Mouse (Mus musculus): Measurements from ENCODE around the gene Gm5134. TPM values are rescaled to one million over a fixed set of nuclear protein-coding genes. Genes with fewer than 3 reads are reported as not detected.
A peak's percentile ranks its signal among the peaks of the same experiment; 100 is the strongest.
"Not testable (repeated sequence)": the region's sequence is repeated elsewhere in the genome, so short reads cannot be mapped to it uniquely, and the experiment has no call there.

The Gm5134 gene
- polyA plus RNA-seq, 1 experiment, result 0.19 TPM

DNA sequence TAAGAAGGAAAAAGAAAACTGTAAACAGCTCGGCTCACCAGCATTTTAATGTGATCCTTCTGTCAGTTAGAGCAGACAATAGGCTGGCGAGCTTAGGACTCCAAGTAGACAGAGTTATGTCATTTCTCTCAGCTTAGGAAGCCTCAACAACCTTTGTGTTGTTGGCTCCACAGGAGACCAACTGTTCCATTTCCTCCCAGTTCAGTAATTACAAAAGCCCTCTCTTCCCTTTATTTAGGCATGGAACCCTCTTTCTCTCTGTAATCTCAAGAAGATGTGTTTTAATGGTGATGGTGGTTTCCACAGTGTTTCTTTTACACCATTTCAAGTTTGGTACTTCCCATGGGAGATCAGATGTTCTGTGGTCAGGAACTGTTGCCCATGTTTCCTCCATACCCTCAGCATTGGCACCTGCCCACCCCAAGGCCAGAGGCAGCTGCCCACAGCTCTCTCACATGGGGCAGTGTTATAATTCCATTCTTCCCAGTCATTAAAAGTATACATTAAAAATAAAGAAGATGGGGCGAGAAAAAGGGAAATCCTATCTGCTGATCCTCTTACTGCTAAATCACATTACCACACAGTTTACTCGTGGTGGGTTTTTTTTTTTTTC, 36.2 kb downstream of the Gm5134 start:
- no peak for DNase-seq (ENCODE audit: low read depth, low spot score)
- 69% methylated on average over 4 of the region's 4 CpGs for WGBS

DNA sequence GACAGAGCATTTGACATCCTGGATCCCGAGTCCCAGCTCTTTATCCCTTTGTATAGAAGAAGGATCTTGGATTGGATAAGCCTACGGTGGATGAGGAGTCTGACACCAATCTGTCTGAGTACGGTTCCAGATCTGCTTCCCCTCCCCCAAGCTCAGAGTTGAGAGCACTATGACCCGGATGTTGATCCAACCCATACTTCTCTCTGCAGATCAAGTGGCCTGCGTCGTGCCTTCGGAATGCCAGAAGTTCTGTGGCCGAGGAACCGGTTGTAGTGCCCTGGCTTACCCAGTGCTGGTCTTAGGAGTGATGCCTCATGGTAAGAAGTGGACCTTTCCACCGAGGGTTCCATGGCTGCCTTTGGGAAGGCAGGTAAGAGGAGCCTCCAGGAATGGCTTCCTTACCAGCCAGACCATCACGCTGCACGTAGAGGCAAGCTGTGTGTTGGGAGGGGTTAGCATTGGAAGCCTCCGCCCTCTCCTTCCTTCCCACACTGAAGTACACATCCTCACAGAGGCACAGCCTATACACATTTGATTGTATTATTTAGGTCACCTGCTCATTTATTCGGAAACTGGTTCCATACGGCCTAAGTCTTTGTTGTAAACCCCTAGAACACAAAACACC, 39.4 kb downstream of the Gm5134 start:
- WGBS, result 83% methylated on average over 15 of the region's 15 CpGs
- DNase-seq (ENCODE audit: low read depth, low spot score), result no peak

DNA sequence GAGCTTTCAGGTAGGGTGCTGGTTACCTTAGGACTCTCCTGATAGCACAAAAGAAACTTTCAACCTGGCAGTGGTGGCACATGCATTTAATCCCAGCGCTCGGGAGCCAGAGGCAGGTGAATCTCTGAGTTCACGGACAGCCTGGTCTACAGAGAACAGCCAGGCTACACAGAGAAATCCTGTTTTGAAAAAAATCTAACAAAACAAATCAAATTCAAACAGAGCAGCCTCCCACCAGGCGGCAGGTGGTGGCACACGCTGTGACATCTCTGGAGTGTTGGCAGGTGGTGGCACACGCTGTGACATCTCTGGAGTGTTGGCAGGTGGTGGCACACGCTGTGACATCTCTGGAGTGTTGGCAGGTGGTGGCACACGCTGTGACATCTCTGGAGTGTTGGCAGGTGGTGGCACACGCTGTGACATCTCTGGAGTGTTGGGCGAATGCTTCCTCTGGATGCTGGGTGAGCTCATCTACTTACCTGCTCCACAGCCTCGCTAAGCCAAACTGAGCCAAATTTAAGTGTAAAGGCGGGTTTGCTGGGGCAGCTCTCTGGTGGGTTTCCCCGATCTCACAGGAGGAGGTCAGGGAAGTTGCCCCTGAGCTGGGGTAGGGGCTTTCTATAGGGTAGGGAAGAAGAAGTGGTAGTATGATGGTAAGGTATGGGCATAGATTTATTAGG, 40.4 kb downstream of the Gm5134 start:
- WGBS, result 79% methylated on average over 13 of the region's 13 CpGs
- DNase-seq (ENCODE audit: low read depth, low spot score), result not testable (repeated sequence)

DNA sequence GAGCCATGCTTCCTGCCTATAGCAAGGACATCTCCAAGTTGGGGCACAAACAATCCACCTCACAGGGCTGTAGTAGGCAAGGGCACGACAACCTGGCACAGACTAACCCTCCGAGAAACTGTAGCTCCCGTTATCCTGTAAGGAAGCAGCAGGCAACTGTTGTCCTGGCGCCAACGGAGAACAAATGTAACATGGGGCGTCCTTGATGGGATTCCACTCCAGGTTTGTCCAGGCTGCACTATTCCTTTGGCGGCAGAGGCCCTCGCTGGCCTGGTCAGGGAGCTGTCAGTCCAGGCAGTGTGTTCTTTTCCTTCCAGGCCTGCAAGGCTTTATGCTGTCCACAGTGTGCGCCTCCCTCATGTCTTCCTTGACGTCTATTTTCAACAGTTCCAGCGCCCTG, 41.1 kb downstream of the Gm5134 start:
- WGBS, result 80% methylated on average over 11 of the region's 11 CpGs
- no peak for DNase-seq (ENCODE audit: low read depth, low spot score)

DNA sequence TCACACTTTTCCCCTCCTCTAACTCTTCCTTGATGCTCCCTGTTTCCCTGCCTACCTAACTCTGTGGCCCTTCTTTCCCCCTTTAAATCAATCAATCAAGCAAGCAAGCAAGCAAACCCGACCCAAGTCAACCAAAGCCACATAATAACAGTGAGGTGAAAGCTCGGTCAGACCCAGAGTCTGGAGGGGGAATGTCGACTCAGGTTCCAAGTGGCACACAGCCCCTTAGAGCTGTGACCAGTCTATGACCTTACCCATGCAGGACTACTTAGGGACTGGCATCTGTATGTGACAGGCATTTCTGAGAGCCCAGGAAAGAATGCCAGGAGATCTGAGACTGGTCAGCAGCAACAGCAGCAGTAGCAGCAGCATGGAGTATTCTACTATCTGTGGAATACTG, 42.0 kb downstream of the Gm5134 start:
- WGBS, result 28% methylated on average over 3 of the region's 3 CpGs

DNA sequence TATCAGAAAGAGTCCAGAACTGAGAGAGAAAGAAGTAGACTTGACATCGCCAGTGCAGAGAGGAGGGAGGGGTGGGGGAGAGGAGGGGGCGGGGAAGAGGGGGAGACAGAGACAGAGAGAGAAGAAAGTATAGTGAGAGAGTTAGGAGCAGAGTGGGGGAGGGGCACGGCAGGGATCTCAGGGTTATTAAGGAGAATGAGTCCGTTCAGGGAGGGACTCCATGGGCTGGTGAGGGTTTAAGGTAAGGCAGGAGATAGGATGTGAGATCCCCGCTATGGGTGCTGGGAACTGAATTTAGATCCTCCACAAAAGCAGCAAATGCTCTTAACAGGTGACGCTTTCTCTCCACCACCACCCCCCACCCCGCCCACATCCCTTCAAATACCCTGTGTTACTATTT, 46.8 kb downstream of the Gm5134 start:
- WGBS, result 51% methylated on average over 7 of the region's 7 CpGs
- no peak for DNase-seq (ENCODE audit: low read depth, low spot score)

More for the DNA sequence above, 42.0 kb downstream of the Gm5134 start:
- no peak for DNase-seq (ENCODE audit: low read depth, low spot score)

DNA sequence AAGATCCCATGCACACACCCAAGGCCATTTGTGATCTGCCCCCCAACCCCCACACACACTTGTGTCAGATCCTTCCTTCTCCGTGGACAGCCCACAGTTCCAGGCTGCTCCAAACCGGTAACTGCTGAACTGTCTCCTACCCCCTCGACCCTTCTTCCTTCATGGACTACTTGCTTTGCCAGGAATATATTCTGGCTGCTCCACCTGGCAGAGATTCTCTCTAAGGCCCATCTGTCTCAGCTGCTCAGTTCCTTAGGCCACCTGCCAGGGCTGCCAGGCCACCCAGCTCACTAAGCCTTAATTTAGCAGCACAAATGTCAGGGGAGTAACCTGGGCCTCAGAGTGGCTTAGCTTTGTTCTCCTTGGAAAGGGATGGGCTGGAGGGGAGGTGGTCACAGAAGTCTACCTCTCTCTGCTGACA, 47.8 kb downstream of the Gm5134 start:
- WGBS, result 39% methylated on average over 3 of the region's 3 CpGs
- no peak for DNase-seq (ENCODE audit: low read depth, low spot score)

DNA sequence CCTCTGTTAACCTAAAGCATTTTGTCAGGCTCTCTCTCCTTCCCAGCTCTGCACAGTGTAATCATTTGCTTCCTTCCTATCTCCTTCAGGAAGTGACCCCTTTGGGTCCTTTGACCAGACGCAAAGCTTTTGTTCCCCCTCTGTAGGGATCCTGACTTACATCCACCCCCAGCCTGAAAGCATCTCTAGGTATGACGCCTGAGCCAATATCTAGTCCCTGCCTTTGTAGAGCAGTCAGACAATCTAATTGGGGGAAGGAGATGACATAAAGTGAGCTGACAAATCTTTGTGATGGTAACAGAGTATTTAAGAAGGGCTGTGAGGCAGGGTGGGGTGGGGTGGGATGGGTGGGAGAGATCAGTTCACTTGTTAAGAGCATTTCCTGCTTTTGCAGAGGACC, 48.3 kb downstream of the Gm5134 start:
- 73% methylated on average over 2 of the region's 2 CpGs for WGBS
- no peak for DNase-seq (ENCODE audit: low read depth, low spot score)

DNA sequence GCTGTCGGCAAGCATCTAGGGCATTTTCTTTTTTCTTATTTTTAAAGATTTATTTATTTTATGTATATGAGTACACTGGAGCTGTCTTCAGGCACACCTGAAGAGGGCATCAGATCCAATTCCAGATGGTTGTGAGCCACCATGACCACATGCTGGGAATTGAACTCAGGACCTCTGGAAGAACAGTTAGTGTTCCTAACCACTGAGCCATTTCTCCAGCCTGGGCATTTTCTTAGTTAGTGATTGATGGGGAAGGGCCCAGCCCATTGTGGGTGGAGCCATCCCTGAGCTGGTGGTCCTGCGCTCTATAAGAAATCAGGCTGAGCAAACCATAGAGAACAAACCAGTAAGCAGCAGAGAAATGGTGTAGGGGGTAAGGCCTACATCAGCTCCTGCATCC, 48.9 kb downstream of the Gm5134 start:
- WGBS, result 97% methylated on average over 2 of the region's 2 CpGs
- DNase-seq (ENCODE audit: low read depth, low spot score), result no peak

DNA sequence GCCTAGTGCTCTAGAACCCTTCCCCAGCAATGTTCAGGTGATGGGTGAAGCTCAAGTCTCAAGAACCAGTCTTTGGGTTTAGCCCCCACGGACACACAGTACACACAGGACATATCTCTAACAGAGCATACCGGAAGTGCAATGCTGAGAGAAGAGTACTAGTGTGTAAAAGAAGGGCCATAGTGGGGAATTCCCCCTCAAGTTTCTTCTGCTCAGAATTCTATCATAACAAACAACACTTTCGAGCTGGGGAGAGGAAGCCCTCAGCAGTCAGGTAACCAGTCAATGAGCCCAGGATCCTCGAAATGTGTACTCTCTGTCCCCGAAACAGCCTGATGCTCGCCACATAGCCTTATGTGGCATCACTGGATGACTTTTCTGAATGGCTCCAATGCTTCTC, 52.1 kb downstream of the Gm5134 start:
- DNase-seq (ENCODE audit: low read depth, low spot score), result no peak
- WGBS, result 85% methylated on average over 6 of the region's 6 CpGs

DNA sequence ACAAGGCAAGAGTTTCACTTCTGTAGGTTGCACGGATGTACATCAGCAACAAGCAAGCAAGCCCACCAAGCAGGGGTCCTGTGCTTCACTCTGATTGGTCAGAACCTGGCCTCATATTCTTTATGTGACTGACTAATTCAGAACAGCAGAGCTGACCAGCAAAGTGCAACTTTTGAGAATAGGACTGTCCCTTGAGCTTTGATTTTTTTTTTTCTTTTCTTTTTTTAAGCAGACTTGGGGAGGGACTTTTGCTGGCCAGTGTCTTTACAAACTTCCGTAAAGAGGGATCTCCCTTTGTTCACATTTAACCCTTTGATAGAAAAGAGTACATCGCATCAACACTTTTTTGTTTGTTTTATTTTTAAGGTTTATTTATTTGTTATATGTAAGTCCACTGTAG, 55.5 kb downstream of the Gm5134 start:
- WGBS, result 81% methylated on average over 3 of the region's 3 CpGs
- DNase-seq (ENCODE audit: low read depth, low spot score), result no peak

DNA sequence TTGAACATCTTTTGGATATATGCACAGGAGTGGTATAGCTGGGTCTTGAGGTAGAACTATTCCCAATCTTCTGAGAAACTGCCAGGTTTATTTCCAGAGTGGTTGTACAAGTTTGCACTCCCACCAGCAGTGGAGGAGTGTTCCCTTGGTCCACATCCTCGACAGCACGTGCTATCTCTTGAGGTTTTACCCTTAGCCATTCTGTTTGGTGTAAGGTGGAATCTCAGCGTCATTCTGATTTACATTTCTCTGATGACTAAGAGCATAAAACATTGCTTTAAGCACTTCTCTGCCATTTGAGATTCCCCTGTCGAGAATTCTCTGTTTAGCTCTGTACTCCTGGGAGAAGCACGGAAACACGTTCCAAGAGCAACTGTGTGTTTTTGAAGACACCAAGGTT, 58.6 kb downstream of the Gm5134 start:
- WGBS, result 66% methylated on average over 6 of the region's 6 CpGs
- no peak for DNase-seq (ENCODE audit: low read depth, low spot score)

DNA sequence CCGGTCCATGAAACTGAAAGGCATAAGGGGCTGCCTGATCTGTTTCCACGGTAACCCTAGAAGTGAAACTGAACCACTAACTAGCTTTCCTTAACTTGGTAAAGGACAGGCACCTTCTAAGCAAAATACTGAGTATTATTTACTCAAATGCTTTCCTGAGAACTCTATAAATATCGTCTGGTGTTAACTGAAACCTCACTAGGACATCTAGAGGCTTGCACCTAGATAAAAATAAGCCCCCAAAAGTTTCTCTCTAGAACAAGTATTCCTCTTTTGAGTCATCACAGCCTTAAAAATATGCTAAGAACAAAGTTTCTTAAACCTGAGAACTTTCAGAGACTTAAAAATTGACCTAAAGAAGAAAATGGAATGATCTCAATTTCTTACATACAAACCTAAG, 62.6 kb downstream of the Gm5134 start:
- WGBS, result 86% methylated on average over 3 of the region's 3 CpGs
- no peak for DNase-seq (ENCODE audit: low read depth, low spot score)

DNA sequence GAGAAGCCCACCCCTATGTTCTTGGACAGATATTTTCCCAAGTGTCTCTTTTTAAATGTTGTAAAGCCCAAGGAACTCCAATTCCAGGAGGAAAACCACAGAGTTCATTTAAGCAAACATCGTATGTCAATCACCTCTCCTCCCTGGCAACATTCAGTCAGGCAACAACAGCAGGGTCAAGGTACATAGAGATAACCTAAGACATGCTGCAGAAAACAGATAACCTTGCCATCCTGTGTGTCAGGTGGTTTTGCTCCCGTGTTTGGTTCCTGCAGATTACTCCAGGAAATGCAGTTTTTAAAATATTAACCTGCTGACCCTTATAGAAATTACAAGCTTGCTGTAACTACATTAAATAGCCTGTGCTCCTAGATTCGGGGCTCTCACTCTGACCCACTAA, 67.4 kb downstream of the Gm5134 start:
- peak; percentile 27 for DNase-seq (ENCODE audit: low read depth, low spot score)
- WGBS, result 22% methylated on average over 3 of the region's 3 CpGs

DNA sequence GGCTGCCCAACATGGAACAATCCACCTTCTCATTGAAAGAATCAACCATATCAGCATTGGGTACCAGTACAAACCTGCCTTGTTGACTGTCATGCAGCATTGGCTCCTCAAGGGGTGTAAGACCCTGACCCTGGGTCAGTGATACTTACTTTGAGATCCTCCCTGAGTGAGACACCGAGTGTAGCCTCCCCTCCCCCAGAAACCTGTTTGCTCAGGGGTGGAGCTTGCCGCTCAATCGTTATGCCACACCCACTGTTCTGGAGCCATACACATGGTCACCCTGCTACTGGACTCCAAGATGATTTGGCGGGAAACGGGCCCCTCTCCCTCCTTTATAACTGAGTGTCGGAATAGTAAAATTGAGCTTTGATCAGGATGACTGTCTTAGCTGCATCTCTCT, 69.6 kb downstream of the Gm5134 start:
- DNase-seq (ENCODE audit: low read depth, low spot score), result no peak

DNA sequence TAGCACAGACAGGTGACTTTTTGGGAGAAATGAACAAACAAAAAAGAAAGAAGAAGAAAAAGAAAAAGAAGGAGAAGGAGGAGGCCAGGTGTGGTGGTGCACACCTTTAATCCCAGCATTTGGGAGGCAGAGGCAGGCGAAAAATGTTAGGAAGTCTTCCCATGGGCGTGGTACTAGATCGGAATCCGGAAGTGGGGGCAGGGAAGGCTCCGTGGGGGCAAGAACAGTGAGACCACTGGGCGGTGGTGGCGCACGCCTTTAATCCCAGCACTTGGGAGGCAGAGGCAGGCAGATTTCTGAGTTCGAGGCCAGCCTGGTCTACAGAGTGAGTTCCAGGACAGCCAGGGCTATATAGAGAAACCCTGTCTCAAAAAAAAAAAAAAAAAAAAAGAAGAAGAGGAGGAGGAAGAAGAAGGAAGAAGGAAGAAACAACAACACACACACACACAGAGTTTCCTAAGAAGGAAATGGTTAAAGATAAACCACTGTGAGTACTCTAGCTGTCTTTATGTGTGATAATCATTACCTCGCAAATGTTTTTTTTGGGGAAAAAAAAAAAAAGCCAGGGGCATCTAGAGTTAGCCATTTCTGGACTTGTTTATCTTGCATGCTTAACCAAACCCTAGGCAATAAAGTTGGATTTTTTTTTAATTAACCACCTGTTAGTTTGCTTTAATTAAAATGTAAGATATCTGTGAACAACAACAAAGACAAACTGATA, 71.3 kb downstream of the Gm5134 start:
- 90% methylated on average over 10 of the region's 10 CpGs for WGBS
- no peak for DNase-seq (ENCODE audit: low read depth, low spot score)

More for the DNA sequence above, 69.6 kb downstream of the Gm5134 start:
- WGBS, result 89% methylated on average over 6 of the region's 6 CpGs

DNA sequence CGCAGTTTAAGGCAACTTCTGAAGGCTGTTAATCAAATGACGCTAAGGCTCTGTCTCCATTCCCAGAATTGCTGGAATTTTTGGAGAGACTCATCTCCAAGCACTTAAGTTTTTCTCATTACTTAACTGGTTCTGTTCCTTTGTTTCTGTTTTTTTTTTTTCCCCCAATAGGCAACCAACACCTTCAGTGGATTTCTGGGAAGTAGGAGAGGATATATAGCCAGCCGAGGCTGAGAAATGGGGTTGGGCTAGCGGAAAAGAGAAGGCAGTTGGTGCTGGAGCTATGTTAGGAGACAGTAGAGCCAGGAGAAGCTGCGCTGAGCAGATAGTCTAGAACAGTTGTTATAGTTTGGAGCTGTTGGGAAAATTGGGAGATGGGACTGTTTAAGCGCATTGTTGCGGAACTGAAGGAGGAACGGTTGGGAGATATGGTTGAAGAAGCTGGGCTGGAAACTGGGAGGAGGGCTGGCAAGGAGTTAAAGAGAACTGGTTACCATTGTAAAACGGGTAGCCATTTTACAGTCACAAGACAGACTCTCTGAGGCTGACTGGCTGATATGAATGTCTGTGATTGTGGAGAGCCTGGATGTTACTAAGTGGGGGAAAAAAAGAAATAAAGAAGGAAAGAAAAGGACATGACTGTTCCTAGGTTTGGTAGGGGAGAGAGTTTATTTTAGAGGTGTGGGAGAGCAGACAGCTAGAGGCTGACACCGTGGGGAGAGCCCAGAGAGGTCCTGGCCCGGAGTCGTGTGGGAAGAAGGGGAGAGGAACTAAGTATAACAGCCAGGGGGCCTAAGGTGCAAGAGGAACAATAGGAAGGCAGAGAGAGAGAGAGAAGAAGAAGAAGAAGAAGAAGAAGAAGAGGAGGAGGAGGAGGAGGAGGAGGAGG, 73.1 kb downstream of the Gm5134 start:
- WGBS, result 70% methylated on average over 12 of the region's 12 CpGs
- no peak for DNase-seq (ENCODE audit: low read depth, low spot score)

DNA sequence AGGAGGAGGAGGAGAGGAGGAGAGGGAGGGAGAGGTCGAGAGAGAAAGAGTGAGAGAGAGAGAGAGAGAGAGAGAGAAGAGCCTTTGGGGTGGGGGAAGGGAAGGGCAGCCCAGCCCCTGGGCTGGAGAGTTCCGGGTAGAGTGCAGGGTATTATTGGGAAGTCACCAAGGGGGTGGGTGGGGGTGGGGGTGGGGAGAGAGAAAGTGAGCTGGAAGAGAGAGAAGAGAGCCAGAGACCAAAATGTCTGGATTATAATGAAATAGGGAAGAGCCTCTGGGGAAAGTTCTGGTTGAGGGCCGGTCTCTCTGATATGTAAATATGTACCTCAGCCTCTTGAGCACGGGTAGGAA, 73.7 kb downstream of the Gm5134 start:
- 19% methylated on average over 4 of the region's 4 CpGs for WGBS
- no peak for DNase-seq (ENCODE audit: low read depth, low spot score)

DNA sequence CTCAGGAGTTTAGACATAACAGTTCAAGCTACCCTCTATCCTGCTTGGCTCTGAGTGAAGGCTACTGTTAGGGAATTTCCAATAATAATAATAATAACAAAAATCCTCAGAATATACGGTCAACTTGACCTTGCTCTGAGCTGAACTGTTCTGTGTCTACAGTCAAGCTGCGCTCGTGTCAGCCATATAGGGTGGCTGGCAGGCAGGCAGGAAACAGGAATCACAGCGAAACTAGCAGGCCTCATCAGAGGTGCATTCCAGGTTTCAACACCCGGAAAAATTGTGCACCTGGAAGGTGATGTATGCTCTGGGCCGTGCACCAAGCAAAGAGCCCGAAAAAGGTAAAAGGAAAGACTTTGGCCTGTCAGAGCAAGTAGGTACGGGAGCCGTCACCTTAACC, 74.1 kb downstream of the Gm5134 start:
- DNase-seq (ENCODE audit: low read depth, low spot score), result no peak
- WGBS, result 49% methylated on average over 9 of the region's 9 CpGs

DNA sequence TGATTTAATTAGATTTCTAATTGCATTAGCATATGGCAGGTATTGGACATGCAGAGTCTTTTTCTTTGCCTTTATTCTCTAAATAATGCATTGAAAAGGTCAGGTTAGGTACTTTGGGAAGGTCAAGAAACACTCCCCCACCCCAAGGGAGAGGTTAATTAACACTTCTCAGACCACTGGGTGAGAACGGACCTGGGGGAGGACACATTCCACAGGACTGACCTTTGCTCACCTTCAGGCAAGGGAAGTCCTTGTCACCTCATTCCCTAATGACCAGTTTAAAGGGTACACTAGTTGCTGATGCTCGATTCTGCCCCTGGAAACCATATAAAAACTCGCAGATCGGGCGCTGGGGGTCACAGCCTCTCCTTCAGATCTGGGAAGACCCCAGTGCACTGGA, 75.0 kb downstream of the Gm5134 start:
- no peak for DNase-seq (ENCODE audit: low read depth, low spot score)
- WGBS, result 92% methylated on average over 5 of the region's 5 CpGs

All from large intestine, adult 2 months (tissue).